Mouse (Mus musculus) intestine, embryonic 14.5 days (tissue): ENCODE measurements around the gene Mgrn1. TPM values are rescaled to one million over a fixed set of nuclear protein-coding genes. Genes with fewer than 3 reads are reported as not detected.

Experiments
- ATAC-seq: fragments of 200-750 bp; cut with Nextera tagmentation; replicated peaks from 2 replicates; pipeline ENCODE4 v1.8.0; 2017; ENCODE audit warnings: low read depth, moderate number of reproducible peaks, moderate TSS enrichment, moderate library complexity; ENCODE audit not compliant: low FRiP score, low TSS enrichment
- DNase-seq: peaks from one replicate; pipeline ENCODE4 v3.0.0-alpha.2; 2018; ENCODE audit warnings: low spot score
- H3K27ac ChIP-seq: fragments of 300-500 bp; sonication (generic); 2 replicates; pipeline ENCODE4 v1.5.1; 2014; ENCODE audit warnings: low read depth, mild to moderate bottlenecking, control low read depth
- H3K27me3 ChIP-seq: fragments of 300-500 bp; sonication (generic); replicated peaks from 2 replicates; pipeline ENCODE4 v1.6.1; 2014; ENCODE audit warnings: low read length, control low read depth; ENCODE audit not compliant: control insufficient read depth, insufficient read depth
- H3K36me3 ChIP-seq: fragments of 300-500 bp; sonication (generic); 2 replicates; pipeline ENCODE4 v1.6.1; 2014; ENCODE audit warnings: low read length, control low read depth; ENCODE audit not compliant: control insufficient read depth, insufficient read depth
- H3K4me1 ChIP-seq: fragments of 300-500 bp; sonication (generic); replicated peaks from 2 replicates; pipeline ENCODE4 v1.6.1; 2014; ENCODE audit warnings: low read length, control low read depth, mixed read lengths; ENCODE audit not compliant: control insufficient read depth, insufficient read depth
- H3K4me2 ChIP-seq: fragments of 300-500 bp; sonication (generic); 2 replicates; pipeline ENCODE4 v1.6.1; 2014; ENCODE audit warnings: low read length
- H3K4me3 ChIP-seq: fragments of 300-500 bp; sonication (generic); 2 replicates; pipeline ENCODE4 v1.5.1; 2014; ENCODE audit warnings: low read depth, low read length, control low read depth, mixed read lengths
- H3K9ac ChIP-seq: fragments of 300-500 bp; sonication (generic); 2 replicates; pipeline ENCODE4 v1.6.1; 2014; ENCODE audit warnings: mild to moderate bottlenecking, low read length
- H3K9me3 ChIP-seq: fragments of 300-500 bp; sonication (generic); 2 replicates; pipeline ENCODE4 v1.6.1; 2016; ENCODE audit warnings: low read length, control low read depth; ENCODE audit not compliant: control insufficient read depth
- WGBS: fragments of 180-500 bp; shearing (Covaris S2); extraction: QIAGEN DNeasy Blood & Tissue Kit; methylation state at CpG from one replicate; pipeline ENCODE4 v1.1.7; 2014; 5-methylcytosine and 5-hydroxymethylcytosine counted together
- polyA plus RNA-seq: library from polyadenylated mRNA; unstranded; fragments of >200 nt; fragmentation: Nextera tagmentation; extraction: Ambion mirVana; gene quantifications from 2 replicates; pipeline ENCODE4 v1.2.1, GENCODE M21; 2014

The Mgrn1 gene
- polyA plus RNA-seq, 1 experiment from 2014 or later, result 87.6 TPM

- peak; percentile 60 for DNase-seq
- ATAC-seq, result 0 out of 2 replicates have a peak, but pooled peaks have one; percentile 51
- no peaks in the 10 kb centered on the region for H3K27me3 ChIP-seq
- WGBS, result 77% methylated on average over 4 of the region's 4 CpGs
- no peaks in the 10 kb centered on the region for H3K4me1 ChIP-seq
- H3K36me3 ChIP-seq, result no peaks in the 10 kb centered on the region
- no peak overlapping the region for H3K4me3 ChIP-seq
- H3K9me3 ChIP-seq, result no peaks in the 10 kb centered on the region
- no peak overlapping the region for H3K27ac ChIP-seq
- H3K9ac ChIP-seq, result no peak overlapping the region
- no peak overlapping the region for H3K4me2 ChIP-seq
Measured at GRCm38 (mm10) chr16:4979755-4980380, 93.8 kb downstream of the Mgrn1 start.

- DNase-seq (no peak), ATAC-seq (no peak)
- H3K4me2 ChIP-seq, result no peak overlapping the region
- H3K9ac ChIP-seq, result no peak overlapping the region
- H3K4me3 ChIP-seq, result no peak overlapping the region
- H3K36me3 ChIP-seq, result no peaks in the 10 kb centered on the region
- no peaks in the 10 kb centered on the region for H3K9me3 ChIP-seq
- 91% methylated on average over 12 of the region's 12 CpGs for WGBS
- no peak overlapping the region for H3K27ac ChIP-seq
- no peaks in the 10 kb centered on the region for H3K4me1 ChIP-seq
- H3K27me3 ChIP-seq, result no peaks in the 10 kb centered on the region
Measured at GRCm38 (mm10) chr16:4984717-4985116, 98.7 kb downstream of the Mgrn1 start.

Other genes with a start within 250 kb of the Mgrn1 start
- 15.9 and 17.1 TPM in 2 replicates for gene Vasn, start 246.3 kb upstream of the Mgrn1 start, polyA plus RNA-seq
- 71.6 and 75.3 TPM in 2 replicates for gene Dnaja3, start 246.3 kb upstream of the Mgrn1 start, polyA plus RNA-seq
- gene Coro7, start 206.5 kb upstream of the Mgrn1 start, polyA plus RNA-seq, result 17.8 and 19.3 TPM in 2 replicates
- gene Nmral1, start 166.9 kb upstream of the Mgrn1 start, polyA plus RNA-seq, result 73.4 and 79.4 TPM in 2 replicates
- gene Hmox2, start 159.9 kb upstream of the Mgrn1 start, polyA plus RNA-seq, result 94.7 and 97.6 TPM in 2 replicates
- gene Cdip1, start 96.0 kb upstream of the Mgrn1 start, polyA plus RNA-seq, result 85.3 and 95.5 TPM in 2 replicates
- gene 4930562C15Rik, start 50.8 kb upstream of the Mgrn1 start, polyA plus RNA-seq, result 0.43 and 0.55 TPM in 2 replicates
- gene Ubald1, start 5.9 kb upstream of the Mgrn1 start, polyA plus RNA-seq, result 39.3 and 40.6 TPM in 2 replicates
- gene Nudt16l1, start 52.5 kb downstream of the Mgrn1 start, polyA plus RNA-seq, result 145 and 162 TPM in 2 replicates
- 45.0 and 51.7 TPM in 2 replicates for gene Anks3, start 78.0 kb downstream of the Mgrn1 start, polyA plus RNA-seq
- gene Sept12, start 111.6 kb downstream of the Mgrn1 start, polyA plus RNA-seq, result 0.24 TPM in 1 of 2 replicates, not detected in the other
- gene Smim22, start 121.0 kb downstream of the Mgrn1 start, polyA plus RNA-seq, result 42.6 and 57.4 TPM in 2 replicates
- gene Rogdi, start 127.3 kb downstream of the Mgrn1 start, polyA plus RNA-seq, result 57.0 and 59.3 TPM in 2 replicates
- 93.9 and 101 TPM in 2 replicates for gene Glyr1, start 163.6 kb downstream of the Mgrn1 start, polyA plus RNA-seq
- gene Ubn1, start 163.8 kb downstream of the Mgrn1 start, polyA plus RNA-seq, result 22.4 and 22.6 TPM in 2 replicates
- 5.4 and 5.8 TPM in 2 replicates for gene Ppl, start 246.2 kb downstream of the Mgrn1 start, polyA plus RNA-seq